Mouse (Mus musculus) embryonic facial prominence, embryonic 14.5 days (tissue): ENCODE measurements around the gene Ovgp1. TPM values are rescaled to one million over a fixed set of nuclear protein-coding genes. Genes with fewer than 3 reads are reported as not detected.

ENCODE experiments used
- ATAC-seq: fragments of 200-750 bp; cut with Nextera tagmentation; 2 replicates; pipeline ENCODE4 v1.8.0; 2017; ENCODE audit warnings: low read depth, moderate number of reproducible peaks, moderate TSS enrichment
- DNase-seq: peaks from one replicate; pipeline ENCODE4 v3.0.0-alpha.2; 2015; ENCODE audit warnings: low spot score
- H3K27ac ChIP-seq: fragments of 300-500 bp; sonication (generic); replicated peaks from 2 replicates; pipeline ENCODE4 v1.5.1; 2014; ENCODE audit warnings: low read depth, mild to moderate bottlenecking, low read length, moderate library complexity
- H3K27me3 ChIP-seq: fragments of 300-500 bp; sonication (generic); replicated peaks from 2 replicates; pipeline ENCODE4 v1.6.1; 2014; ENCODE audit warnings: low read length; ENCODE audit not compliant: control insufficient read depth, insufficient read depth
- H3K36me3 ChIP-seq: fragments of 300-500 bp; sonication (generic); 2 replicates; pipeline ENCODE4 v1.6.1; 2014; ENCODE audit warnings: low read length, mixed read lengths; ENCODE audit not compliant: control insufficient read depth, insufficient read depth
- H3K4me1 ChIP-seq: fragments of 300-500 bp; sonication (generic); 2 replicates; pipeline ENCODE4 v1.6.1; 2014; ENCODE audit warnings: antibody characterized with exemption, low read length; ENCODE audit not compliant: control insufficient read depth, insufficient read depth
- H3K4me2 ChIP-seq: fragments of 300-500 bp; sonication (generic); 2 replicates; pipeline ENCODE4 v1.6.1; 2014; ENCODE audit warnings: low read depth, mild to moderate bottlenecking, low read length, moderate library complexity, mixed read lengths
- H3K4me3 ChIP-seq: fragments of 300-500 bp; sonication (generic); 2 replicates; pipeline ENCODE4 v1.5.1; 2014; ENCODE audit warnings: low read depth, mild to moderate bottlenecking, low read length
- H3K9ac ChIP-seq: fragments of 300-500 bp; sonication (generic); 2 replicates; pipeline ENCODE4 v1.6.1; 2014; ENCODE audit warnings: low read depth, mild to moderate bottlenecking, low read length, moderate library complexity, mixed read lengths
- H3K9me3 ChIP-seq: fragments of 300-500 bp; sonication (generic); 2 replicates; pipeline ENCODE4 v1.6.1; 2016; ENCODE audit warnings: low read length; ENCODE audit not compliant: control insufficient read depth
- WGBS: fragments of 180-500 bp; shearing (Covaris S2); extraction: QIAGEN DNeasy Blood & Tissue Kit; methylation state at CpG from one replicate; pipeline ENCODE4 v1.1.7; 2014; 5-methylcytosine and 5-hydroxymethylcytosine counted together
- polyA plus RNA-seq: library from polyadenylated mRNA; unstranded; fragments of >200 nt; fragmentation: Nextera tagmentation; extraction: Ambion mirVana; gene quantifications from 2 replicates; pipeline ENCODE4 v1.2.1, GENCODE M21; 2014

Gene Ovgp1
- polyA plus RNA-seq, 1 experiment from 2014 or later, result 1.2 TPM

- no peak overlapping the region for H3K9ac ChIP-seq
- ATAC-seq (no peak), DNase-seq (peak; percentile 50)
- no peak overlapping the region for H3K27ac ChIP-seq
- no peaks in the 10 kb centered on the region for H3K9me3 ChIP-seq
- H3K4me1 ChIP-seq, result no peaks in the 10 kb centered on the region
- H3K27me3 ChIP-seq, result no peaks in the 10 kb centered on the region
- no peak overlapping the region for H3K4me2 ChIP-seq
- H3K4me3 ChIP-seq, result no peak overlapping the region
- WGBS, result 74% methylated on average over 5 of the region's 5 CpGs
- H3K36me3 ChIP-seq, result 0 out of 2 replicates have a peak, but pooled peaks cover under 1% of the 10 kb centered on the region
Observed at GRCm38 (mm10) chr3:105935033-105935432, 38.5 kb upstream of the Ovgp1 start.

- H3K4me2 ChIP-seq, result no peak overlapping the region
Observed at GRCm38 (mm10) chr3:105936111-105936510, 37.4 kb upstream of the Ovgp1 start.

GRCm38 (mm10) chr3:105951348-105951747, 22.2 kb upstream of the Ovgp1 start:
- Histone ChIP-seq H3K27me3 (no peaks in the 10 kb centered on the region), H3K4me1 (no peaks in the 10 kb centered on the region), H3K4me3 (no peak overlapping the region), H3K27ac (no peak overlapping the region), H3K9me3 (no peaks in the 10 kb centered on the region), H3K36me3 (peaks cover 86% of the 10 kb centered on the region), H3K9ac (no peak overlapping the region), H3K4me2 (no peak overlapping the region)
- DNase-seq, result no peak
- no peak for ATAC-seq
- WGBS, result 91% methylated on average over 7 of the region's 7 CpGs

More at GRCm38 (mm10) chr3:105936111-105936510, 37.4 kb upstream of the Ovgp1 start:
- WGBS, result 83% methylated on average over 4 of the region's 4 CpGs
- Histone ChIP-seq H3K4me1 (no peaks in the 10 kb centered on the region), H3K27me3 (no peaks in the 10 kb centered on the region), H3K36me3 (peaks cover 11% of the 10 kb centered on the region), H3K9ac (no peak overlapping the region), H3K9me3 (no peaks in the 10 kb centered on the region), H3K27ac (no peak overlapping the region), H3K4me3 (no peak overlapping the region)
- DNase-seq (no peak), ATAC-seq (no peak)

DNA sequence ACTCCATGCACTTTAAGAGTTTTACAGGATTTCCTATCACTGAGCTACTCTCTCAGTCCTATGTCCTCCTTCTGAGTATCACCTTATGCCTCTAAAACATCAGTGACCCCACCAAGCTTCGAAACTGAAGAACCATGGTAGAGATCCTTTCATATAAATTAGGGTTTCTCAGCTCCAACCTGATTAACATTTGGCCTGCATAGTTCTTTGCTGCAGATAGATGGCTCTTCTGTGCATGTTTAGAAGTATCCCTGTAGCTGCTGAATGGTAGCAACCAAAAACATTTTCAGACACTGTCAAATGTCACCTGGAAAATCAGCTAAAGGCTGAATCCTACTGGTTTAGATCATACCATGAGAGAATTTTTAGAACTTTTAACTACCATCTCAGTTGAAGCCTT, 16.3 kb upstream of the Ovgp1 start:
- no peak overlapping the region for H3K4me2 ChIP-seq
- H3K9me3 ChIP-seq, result no peaks in the 10 kb centered on the region
- H3K27me3 ChIP-seq, result no peaks in the 10 kb centered on the region
- H3K9ac ChIP-seq, result no peak overlapping the region
- no peak overlapping the region for H3K27ac ChIP-seq
- no peak overlapping the region for H3K4me3 ChIP-seq
- peaks cover 16% of the 10 kb centered on the region for H3K4me1 ChIP-seq
- ATAC-seq (no peak), DNase-seq (no peak)
- peaks cover 60% of the 10 kb centered on the region for H3K36me3 ChIP-seq
- 94% methylated on average over 1 of the region's 1 CpGs for WGBS

DNA sequence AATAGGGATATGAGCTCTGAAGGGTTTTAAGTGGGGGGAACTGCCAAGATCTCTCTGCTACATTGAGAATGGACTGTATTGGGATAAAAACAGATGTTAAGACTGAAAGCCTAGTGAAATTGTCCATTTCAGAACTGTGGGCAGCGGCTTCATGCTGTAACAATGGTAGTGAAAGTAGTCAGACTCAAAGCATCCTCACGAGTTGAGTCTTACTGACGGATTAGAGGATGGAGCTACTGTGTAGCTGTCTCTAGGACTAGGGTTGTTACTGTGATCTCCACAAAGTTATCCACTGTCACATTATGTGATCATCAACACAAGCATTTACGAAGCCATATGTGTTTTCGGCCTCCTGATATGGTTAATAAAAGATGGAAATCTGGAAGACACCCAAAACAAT, 15.3 kb upstream of the Ovgp1 start:
- Histone ChIP-seq H3K9ac (peak overlapping the region; percentile 97), H3K36me3 (peaks cover 60% of the 10 kb centered on the region), H3K4me2 (peak overlapping the region; percentile 87), H3K4me1 (peaks cover 16% of the 10 kb centered on the region), H3K27ac (no peak overlapping the region), H3K4me3 (peak overlapping the region; percentile 85), H3K27me3 (no peaks in the 10 kb centered on the region), H3K9me3 (no peaks in the 10 kb centered on the region)
- 42% methylated on average over 5 of the region's 5 CpGs for WGBS
- DNase-seq (no peak), ATAC-seq (no peak)

DNA sequence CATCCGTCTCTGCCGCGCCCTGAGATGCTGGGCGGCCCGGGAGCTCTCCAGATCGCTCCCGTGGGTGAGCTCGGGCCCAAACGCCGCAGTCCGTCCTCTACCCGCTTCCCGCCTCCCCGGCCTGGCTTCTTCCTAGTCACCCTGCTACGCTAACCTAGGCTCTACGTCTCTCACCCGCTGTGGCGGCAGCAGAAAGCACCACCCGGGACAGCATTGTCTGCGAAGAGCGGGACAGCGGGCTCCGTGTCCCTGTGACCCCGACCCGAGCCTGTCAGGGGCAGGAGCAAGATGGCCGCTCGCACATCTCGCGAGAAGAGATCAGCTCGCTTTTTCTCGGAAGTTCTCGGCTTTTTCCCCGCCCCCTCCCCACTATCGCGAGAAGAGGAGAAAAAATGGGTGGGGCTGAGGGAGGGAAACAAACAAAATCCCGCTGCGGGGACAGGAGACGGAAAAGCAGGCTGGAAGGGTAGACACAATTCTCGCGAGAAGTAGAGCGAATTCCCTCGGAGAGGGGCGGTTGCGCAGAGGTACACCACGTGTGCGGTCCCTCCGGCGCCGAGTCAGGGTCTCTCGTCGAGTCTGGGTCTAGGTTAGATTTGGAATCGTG, 14.4 kb upstream of the Ovgp1 start, which contains the start of gene Wdr77:
Wdr77 (plus strand) TSS at position 396 of the 607 bp plus-strand sequence.
- H3K4me1 ChIP-seq, result peaks cover 16% of the 10 kb centered on the region
- H3K36me3 ChIP-seq, result peaks cover 61% of the 10 kb centered on the region
- H3K9me3 ChIP-seq, result no peaks in the 10 kb centered on the region
- peak; percentile 99 for DNase-seq
- H3K9ac ChIP-seq, result peak within 1 kb of the TSS; percentile 97
- 0% methylated on average over 43 of the region's 52 CpGs for WGBS
- H3K4me2 ChIP-seq, result peak within 1 kb of the TSS; percentile 88
- peak; percentile 98 for ATAC-seq
- peak within 1 kb of the TSS; percentile 84 for H3K27ac ChIP-seq
- H3K4me3 ChIP-seq, result peak within 1 kb of the TSS; percentile 85
- no peaks in the 10 kb centered on the region for H3K27me3 ChIP-seq

GRCm38 (mm10) chr3:105959585-105959984, 13.9 kb upstream of the Ovgp1 start:
- peaks cover 16% of the 10 kb centered on the region for H3K4me1 ChIP-seq
- H3K4me2 ChIP-seq, result peak overlapping the region; percentile 88
- H3K27ac ChIP-seq, result no peak overlapping the region; the same call in 1 of the 2 replicates
- 3% methylated on average over 21 of the region's 26 CpGs for WGBS
- peak overlapping the region; percentile 92 for H3K9ac ChIP-seq
- no peaks in the 10 kb centered on the region for H3K9me3 ChIP-seq
- H3K36me3 ChIP-seq, result peaks cover 61% of the 10 kb centered on the region
- peak; percentile 39 for DNase-seq
- H3K27me3 ChIP-seq, result no peaks in the 10 kb centered on the region
- peak overlapping the region; percentile 85 for H3K4me3 ChIP-seq
- peak; percentile 58 for ATAC-seq

DNA sequence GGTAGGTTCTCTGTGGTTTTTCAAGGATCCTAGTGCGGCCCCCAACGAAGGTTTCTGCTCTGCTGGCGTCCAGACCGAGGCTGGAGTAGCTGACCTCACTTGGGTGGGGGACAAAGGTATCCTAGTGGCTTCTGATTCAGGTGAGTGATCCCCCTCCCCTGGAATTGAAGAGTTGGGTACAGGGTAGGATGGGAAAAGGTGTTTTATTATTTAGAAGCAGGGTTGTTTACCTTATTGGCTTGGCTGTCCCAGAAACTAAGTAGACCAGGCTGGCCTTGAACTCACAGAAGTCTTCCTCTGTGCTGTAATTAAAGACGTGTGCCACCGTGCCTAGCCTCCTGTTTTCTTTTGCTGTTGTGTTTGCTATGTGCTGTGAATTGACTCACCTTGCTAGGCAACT, 13.5 kb upstream of the Ovgp1 start, which contains the start of gene Atp5f1:
Atp5f1 (minus strand) TSS at position 101 of the 400 bp plus-strand sequence.
- H3K4me1 ChIP-seq, result peaks cover 16% of the 10 kb centered on the region
- H3K4me3 ChIP-seq, result peak within 1 kb of the TSS; percentile 85
- no peaks in the 10 kb centered on the region for H3K27me3 ChIP-seq
- peak within 1 kb of the TSS; percentile 97 for H3K9ac ChIP-seq
- 3% methylated on average over 6 of the region's 6 CpGs for WGBS
- no peaks in the 10 kb centered on the region for H3K9me3 ChIP-seq
- DNase-seq (no peak), ATAC-seq (no peak)
- peak within 1 kb of the TSS; percentile 84 for H3K27ac ChIP-seq
- peaks cover 61% of the 10 kb centered on the region for H3K36me3 ChIP-seq
- H3K4me2 ChIP-seq, result peak within 1 kb of the TSS; percentile 88

- DNase-seq, result no peak
- WGBS, result 89% methylated on average over 2 of the region's 2 CpGs
- H3K9ac ChIP-seq, result peak overlapping the region; percentile 92; the same call in 1 of the 2 replicates
Observed at GRCm38 (mm10) chr3:105960700-105961099, 12.8 kb upstream of the Ovgp1 start.

More at GRCm38 (mm10) chr3:105960700-105961099, 12.8 kb upstream of the Ovgp1 start:
- ATAC-seq, result no peak
- H3K4me2 ChIP-seq, result peak overlapping the region; percentile 88
- H3K4me1 ChIP-seq, result peaks cover 16% of the 10 kb centered on the region
- H3K4me3 ChIP-seq, result peak overlapping the region; percentile 85; the same call in 1 of the 2 replicates
- H3K36me3 ChIP-seq, result peaks cover 66% of the 10 kb centered on the region
- no peaks in the 10 kb centered on the region for H3K9me3 ChIP-seq
- H3K27ac ChIP-seq, result no peak overlapping the region
- no peaks in the 10 kb centered on the region for H3K27me3 ChIP-seq
